Mouse (Mus musculus): ENCODE data around the gene Uba52. TPM values are rescaled to one million over a fixed set of nuclear protein-coding genes. Genes with fewer than 3 reads are reported as not detected.

Gene Uba52
- polyA plus RNA-seq, 1 experiment from 2014 or later: 879 TPM

DNA sequence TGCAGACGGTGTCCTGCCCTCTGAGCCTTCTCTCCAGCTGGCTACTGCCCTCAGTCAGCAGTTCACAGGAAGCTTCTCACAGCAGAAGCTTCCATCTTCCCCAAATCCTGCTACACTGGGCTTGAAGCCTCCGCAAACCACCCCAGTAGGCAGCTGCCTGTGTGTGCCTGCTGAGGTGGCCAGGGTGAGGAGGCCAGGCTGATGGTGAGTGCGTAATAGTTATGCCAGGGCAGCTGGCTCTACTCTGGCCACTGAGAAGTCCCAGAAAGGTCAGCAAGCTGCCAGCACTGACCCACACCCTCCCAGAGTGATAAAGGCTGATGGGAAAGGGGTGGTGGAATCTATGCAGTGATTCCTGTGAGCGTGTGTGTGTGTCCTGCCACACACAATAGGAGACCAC is 44.3 kb downstream of the Uba52 start:
- no peaks in the 10 kb centered on the region for H3K9me3 ChIP-seq
- 85% methylated on average over 4 of the region's 4 CpGs for WGBS
- no peaks in the 10 kb centered on the region for H3K27me3 ChIP-seq (ENCODE audit: poor library complexity, severe bottlenecking)
- no peak overlapping the region for H3K4me3 ChIP-seq
- 0 out of 2 replicates have a peak overlapping the region, but pooled peaks have one; percentile 31 for H3K27ac ChIP-seq
- peaks cover 47% of the 10 kb centered on the region for H3K4me1 ChIP-seq
- no peak for DNase-seq (ENCODE audit: extremely low spot score, low spot score)
- H3K36me3 ChIP-seq (replicated peaks): peaks cover 13% of the 10 kb centered on the region

DNA sequence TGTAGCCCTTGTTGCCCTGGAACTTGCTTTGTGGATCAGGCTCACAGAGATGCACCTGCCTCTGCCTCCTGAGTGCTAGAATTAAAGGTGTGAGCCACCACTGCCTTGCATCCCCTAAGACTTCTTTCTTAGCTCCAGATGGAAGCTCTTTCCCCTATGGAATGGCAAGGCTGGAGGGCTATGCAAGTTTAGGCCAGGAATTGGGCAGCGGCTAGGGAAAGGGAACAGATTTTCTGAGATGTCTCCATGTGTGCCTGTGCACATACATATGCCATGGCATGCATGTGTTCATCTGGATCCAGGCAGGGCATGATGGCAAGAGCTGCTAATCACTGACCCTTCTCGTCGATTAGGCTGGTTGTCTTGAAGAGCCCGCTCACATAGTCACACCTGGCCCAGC is 44.9 kb downstream of the Uba52 start:
- WGBS: 96% methylated on average over 4 of the region's 4 CpGs
- Histone ChIP-seq H3K9me3 (no peaks in the 10 kb centered on the region), H3K27ac (no peak overlapping the region), H3K36me3 (replicated peaks) (peaks cover 12% of the 10 kb centered on the region), H3K4me3 (no peak overlapping the region), H3K4me1 (peaks cover 51% of the 10 kb centered on the region), H3K27me3 (ENCODE audit: poor library complexity, severe bottlenecking) (no peaks in the 10 kb centered on the region)
- no peak for DNase-seq (ENCODE audit: extremely low spot score, low spot score)

DNA sequence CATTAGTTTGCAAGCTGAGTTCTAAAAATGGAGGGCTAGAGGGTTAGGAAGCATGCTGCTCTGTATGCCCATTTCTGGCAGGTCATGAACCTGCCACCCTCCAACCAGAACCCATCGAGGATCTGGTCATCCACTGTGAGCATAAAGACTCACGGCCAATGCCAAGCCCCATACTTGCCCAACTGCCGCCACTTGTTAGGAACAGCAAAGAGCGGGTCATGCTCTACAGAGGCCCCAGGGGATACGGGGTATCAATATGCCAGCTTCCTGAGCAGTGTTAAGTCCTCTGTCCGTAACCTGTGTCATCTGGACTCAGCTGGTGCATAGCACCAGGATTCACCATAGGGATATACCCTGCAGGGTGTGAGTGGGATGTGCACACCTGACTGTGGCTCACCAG is 46.4 kb downstream of the Uba52 start:
- H3K4me3 ChIP-seq: no peak overlapping the region
- no peak for DNase-seq (ENCODE audit: extremely low spot score, low spot score)
- peaks cover 22% of the 10 kb centered on the region for H3K36me3 ChIP-seq (replicated peaks)
- H3K27ac ChIP-seq: no peak overlapping the region
- H3K4me1 ChIP-seq: peaks cover 48% of the 10 kb centered on the region
- H3K9me3 ChIP-seq: no peaks in the 10 kb centered on the region; the same call in 1 of the 2 replicates
- 92% methylated on average over 6 of the region's 6 CpGs for WGBS
- H3K27me3 ChIP-seq (ENCODE audit: poor library complexity, severe bottlenecking): no peaks in the 10 kb centered on the region

DNA sequence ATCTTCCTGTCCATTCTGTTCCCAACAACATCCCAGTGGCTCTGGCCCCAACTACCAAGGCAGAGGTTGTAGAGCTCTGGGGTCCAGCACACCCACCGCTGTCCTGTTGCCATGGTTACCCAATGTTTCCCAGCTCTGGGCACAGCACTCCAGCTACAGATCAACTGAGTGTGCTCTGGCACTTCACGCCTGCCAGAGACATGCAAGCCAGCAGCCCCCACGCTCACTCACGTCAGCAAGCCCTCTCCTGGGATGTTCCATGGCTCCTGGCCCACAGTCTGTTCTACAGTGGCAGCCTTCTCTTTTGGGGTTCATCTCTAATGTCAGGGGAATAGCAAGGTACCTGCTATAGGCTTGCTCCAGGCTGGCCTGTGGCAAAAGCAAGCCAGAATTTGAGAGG is 47.3 kb downstream of the Uba52 start:
- H3K36me3 ChIP-seq (replicated peaks): peaks cover 23% of the 10 kb centered on the region
- no peaks in the 10 kb centered on the region; the same call in 1 of the 2 replicates for H3K9me3 ChIP-seq
- DNase-seq (ENCODE audit: extremely low spot score, low spot score): no peak
- no peak overlapping the region for H3K27ac ChIP-seq
- no peaks in the 10 kb centered on the region for H3K27me3 ChIP-seq (ENCODE audit: poor library complexity, severe bottlenecking)
- peaks cover 44% of the 10 kb centered on the region for H3K4me1 ChIP-seq
- 90% methylated on average over 4 of the region's 4 CpGs for WGBS
- H3K4me3 ChIP-seq: no peak overlapping the region

DNA sequence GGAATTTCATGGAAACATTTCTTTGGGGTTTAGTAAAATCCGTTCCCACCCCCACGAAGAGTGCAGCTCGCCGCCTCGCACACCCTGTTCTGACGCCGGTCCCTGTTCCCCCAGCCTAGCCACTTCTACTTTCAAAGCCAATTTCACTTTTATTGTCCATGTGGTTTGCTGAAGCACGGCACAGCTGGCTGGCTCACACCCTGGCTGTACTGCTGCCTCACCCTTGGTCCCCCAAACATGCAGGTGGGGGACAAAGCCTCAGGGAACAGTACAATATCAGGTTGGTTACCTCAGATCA is 48.1 kb downstream of the Uba52 start:
- DNase-seq (ENCODE audit: extremely low spot score, low spot score): no peak
- Histone ChIP-seq H3K9me3 (no peaks in the 10 kb centered on the region; the same call in 1 of the 2 replicates), H3K4me3 (no peak overlapping the region), H3K4me1 (peaks cover 35% of the 10 kb centered on the region), H3K27ac (no peak overlapping the region), H3K27me3 (ENCODE audit: poor library complexity, severe bottlenecking) (no peaks in the 10 kb centered on the region), H3K36me3 (replicated peaks) (peaks cover 23% of the 10 kb centered on the region)
- 95% methylated on average over 8 of the region's 8 CpGs for WGBS

DNA sequence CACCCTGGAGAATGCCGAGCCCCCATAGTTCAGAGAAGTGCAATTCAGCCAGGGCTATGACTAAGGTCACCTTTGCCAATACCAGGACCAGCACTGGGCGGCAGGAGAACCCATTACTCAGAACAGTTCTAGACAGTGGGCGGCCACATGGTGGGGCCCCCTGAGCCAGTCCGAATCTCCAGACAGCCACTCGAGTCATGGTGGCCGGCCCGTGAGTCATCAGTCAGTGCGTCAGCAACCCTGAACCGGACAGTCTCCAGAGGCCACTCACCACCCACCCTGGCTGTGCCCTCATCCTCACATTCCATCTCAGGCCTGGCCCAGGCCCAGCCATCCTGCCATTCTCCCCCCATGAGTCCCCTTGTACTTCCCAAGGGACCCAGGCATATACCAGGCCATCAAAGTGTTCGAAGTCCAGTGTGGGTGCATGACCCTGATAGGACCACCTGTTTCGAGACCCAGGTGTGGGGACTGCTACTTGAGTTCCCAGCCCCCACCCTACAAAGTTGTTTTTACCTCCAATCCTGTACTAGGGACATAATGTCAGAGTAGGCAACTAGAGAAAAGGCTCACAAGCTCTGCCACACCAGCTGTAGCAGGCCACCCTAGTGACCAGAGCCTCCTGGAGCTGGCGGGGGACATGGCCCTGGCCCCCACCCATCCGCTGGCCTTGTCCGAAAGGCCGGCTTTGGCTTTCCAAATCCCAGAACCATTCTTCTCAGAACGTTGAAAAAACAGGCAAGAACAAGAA is 48.7 kb downstream of the Uba52 start:
- 91% methylated on average over 16 of the region's 16 CpGs for WGBS
- no peak overlapping the region for H3K27ac ChIP-seq
- DNase-seq (ENCODE audit: extremely low spot score, low spot score): no peak

DNA sequence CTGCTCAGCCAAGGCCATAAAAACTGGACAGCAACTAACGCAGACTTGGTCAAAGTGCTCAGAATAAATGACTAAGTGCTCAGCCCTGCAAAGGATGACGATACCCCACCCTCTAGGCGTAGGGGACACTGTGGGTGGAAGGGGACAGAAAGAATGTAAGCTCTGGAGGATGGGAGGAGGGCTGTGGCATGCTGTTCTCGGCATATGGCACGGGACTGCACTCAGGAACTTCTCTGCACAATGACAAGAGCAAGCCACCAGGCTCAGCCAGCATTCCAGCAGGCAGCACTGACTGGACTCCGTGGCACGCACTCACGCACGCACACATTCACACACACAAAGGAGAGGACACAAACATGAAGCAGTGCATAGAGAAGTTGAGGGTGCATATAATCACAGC is 50.0 kb downstream of the Uba52 start:
- H3K9me3 ChIP-seq: no peaks in the 10 kb centered on the region; the same call in 1 of the 2 replicates
- WGBS: 91% methylated on average over 9 of the region's 9 CpGs
- H3K27me3 ChIP-seq (ENCODE audit: poor library complexity, severe bottlenecking): no peaks in the 10 kb centered on the region
- no peak for DNase-seq (ENCODE audit: extremely low spot score, low spot score)
- H3K4me3 ChIP-seq: no peak overlapping the region
- no peak overlapping the region for H3K27ac ChIP-seq
- peaks cover 13% of the 10 kb centered on the region; the same call in 1 of the 2 replicates for H3K36me3 ChIP-seq (replicated peaks)
- H3K4me1 ChIP-seq: peaks cover 20% of the 10 kb centered on the region; the same call in 1 of the 2 replicates

More for the DNA sequence above, 48.7 kb downstream of the Uba52 start:
- no peaks in the 10 kb centered on the region; the same call in 1 of the 2 replicates for H3K9me3 ChIP-seq
- no peak overlapping the region for H3K4me3 ChIP-seq
- H3K36me3 ChIP-seq (replicated peaks): peaks cover 23% of the 10 kb centered on the region
- peaks cover 30% of the 10 kb centered on the region for H3K4me1 ChIP-seq
- no peaks in the 10 kb centered on the region for H3K27me3 ChIP-seq (ENCODE audit: poor library complexity, severe bottlenecking)

DNA sequence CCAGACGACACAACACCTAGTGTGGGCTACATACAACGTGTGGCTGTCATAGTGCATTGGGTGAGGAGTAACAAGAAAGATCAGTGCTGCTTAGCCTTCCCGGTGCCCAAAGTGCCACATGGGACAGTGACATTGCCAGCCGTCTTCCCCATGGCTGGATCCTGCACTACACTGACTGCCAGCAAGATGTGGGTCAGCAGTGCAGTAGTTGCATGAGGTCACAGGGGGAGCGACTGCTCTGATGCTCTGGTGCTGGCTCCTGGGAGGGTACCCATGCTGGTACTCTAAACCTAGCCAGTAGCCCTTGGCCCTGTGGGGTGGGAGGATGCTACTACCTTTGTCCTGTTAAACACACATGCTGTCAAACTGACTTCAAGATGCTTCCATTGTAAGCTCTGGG is 50.4 kb downstream of the Uba52 start:
- 90% methylated on average over 5 of the region's 5 CpGs for WGBS
- DNase-seq (ENCODE audit: extremely low spot score, low spot score): no peak
- Histone ChIP-seq H3K4me1 (peaks cover 20% of the 10 kb centered on the region; the same call in 1 of the 2 replicates), H3K4me3 (no peak overlapping the region), H3K27ac (no peak overlapping the region), H3K27me3 (ENCODE audit: poor library complexity, severe bottlenecking) (no peaks in the 10 kb centered on the region), H3K36me3 (replicated peaks) (peaks cover 13% of the 10 kb centered on the region; the same call in 1 of the 2 replicates), H3K9me3 (no peaks in the 10 kb centered on the region; the same call in 1 of the 2 replicates)

DNA sequence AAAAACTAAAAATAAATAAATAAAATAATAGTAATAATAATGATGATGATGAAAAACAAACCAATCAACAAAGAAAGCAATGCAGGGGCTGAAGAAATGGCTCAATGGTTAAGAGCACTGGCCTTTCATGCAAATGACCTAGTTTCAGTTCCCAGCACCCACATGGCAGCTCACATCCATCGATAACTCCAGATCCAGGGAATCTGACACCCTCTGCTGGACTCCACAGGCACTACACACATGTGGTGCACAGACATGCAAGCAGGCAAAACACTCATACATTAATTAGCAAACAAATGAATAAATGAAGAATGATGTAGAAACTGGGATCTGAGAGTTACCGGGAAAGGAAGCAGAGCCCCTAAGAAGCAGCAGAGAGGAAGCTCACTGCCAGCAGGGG is 51.0 kb downstream of the Uba52 start:
- H3K27me3 ChIP-seq (ENCODE audit: poor library complexity, severe bottlenecking): no peaks in the 10 kb centered on the region
- peaks cover 13% of the 10 kb centered on the region; the same call in 1 of the 2 replicates for H3K36me3 ChIP-seq (replicated peaks)
- no peak overlapping the region for H3K27ac ChIP-seq
- no peak for DNase-seq (ENCODE audit: extremely low spot score, low spot score)
- 91% methylated on average over 2 of the region's 2 CpGs for WGBS
- H3K9me3 ChIP-seq: no peaks in the 10 kb centered on the region; the same call in 1 of the 2 replicates
- no peak overlapping the region for H3K4me3 ChIP-seq
- H3K4me1 ChIP-seq: peaks cover 20% of the 10 kb centered on the region; the same call in 1 of the 2 replicates

DNA sequence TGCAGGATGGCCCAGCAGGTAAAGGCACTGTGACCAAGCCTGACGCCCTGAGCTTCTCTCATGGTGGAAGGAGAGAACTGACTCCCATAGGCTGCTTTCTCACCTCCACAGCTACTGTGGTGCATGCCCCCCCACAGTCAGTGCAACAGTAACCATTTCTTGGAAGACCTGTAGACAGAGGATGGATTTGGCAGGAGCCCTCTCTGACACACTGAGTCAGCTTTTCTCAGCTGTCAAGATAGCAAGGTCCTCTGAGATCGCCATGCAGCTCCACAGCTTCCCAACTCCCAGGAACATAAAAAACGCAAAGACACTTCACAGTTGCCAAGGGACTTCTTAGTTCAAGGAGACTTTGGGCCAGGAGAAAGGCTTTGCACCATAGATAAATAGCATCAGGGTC is 52.1 kb downstream of the Uba52 start:
- Histone ChIP-seq H3K36me3 (replicated peaks) (peaks cover 13% of the 10 kb centered on the region; the same call in 1 of the 2 replicates), H3K27me3 (ENCODE audit: poor library complexity, severe bottlenecking) (peaks cover 4% of the 10 kb centered on the region), H3K9me3 (no peaks in the 10 kb centered on the region; the same call in 1 of the 2 replicates), H3K4me3 (no peak overlapping the region), H3K4me1 (peaks cover 16% of the 10 kb centered on the region; the same call in 1 of the 2 replicates), H3K27ac (no peak overlapping the region)
- DNase-seq (ENCODE audit: extremely low spot score, low spot score): no peak
- WGBS: 90% methylated on average over 3 of the region's 3 CpGs

Other genes with a start within 250 kb of the Uba52 start
- 115 and 120 TPM in 2 replicates for gene Homer3, start 228.0 kb downstream of the Uba52 start, polyA plus RNA-seq (2016; fragmentation: Nextera tagmentation; extraction: Ambion mirVana)
- gene Ddx49, start 208.3 kb downstream of the Uba52 start, polyA plus RNA-seq (2016; fragmentation: Nextera tagmentation; extraction: Ambion mirVana): 54.9 and 57.2 TPM in 2 replicates
- gene Cope, start 208.3 kb downstream of the Uba52 start, polyA plus RNA-seq (2016; fragmentation: Nextera tagmentation; extraction: Ambion mirVana): 286 and 300 TPM in 2 replicates
- gene Cers1, start 195.0 kb downstream of the Uba52 start, polyA plus RNA-seq (2016; fragmentation: Nextera tagmentation; extraction: Ambion mirVana): 4.1 and 4.5 TPM in 2 replicates
- 3.7 and 4.6 TPM in 2 replicates for gene Gdf1, start 181.0 kb downstream of the Uba52 start, polyA plus RNA-seq (2016; fragmentation: Nextera tagmentation; extraction: Ambion mirVana)
- gene Upf1, start 157.5 kb downstream of the Uba52 start, polyA plus RNA-seq (2016; fragmentation: Nextera tagmentation; extraction: Ambion mirVana): 14.5 and 16.3 TPM in 2 replicates
- 0.19 and 0.38 TPM in 2 replicates for gene Comp, start 137.2 kb downstream of the Uba52 start, polyA plus RNA-seq (2016; fragmentation: Nextera tagmentation; extraction: Ambion mirVana)
- gene Crtc1, start 71.2 kb downstream of the Uba52 start, polyA plus RNA-seq (2016; fragmentation: Nextera tagmentation; extraction: Ambion mirVana): 14.8 and 16.4 TPM in 2 replicates
- gene Klhl26, start 33.8 kb downstream of the Uba52 start, polyA plus RNA-seq (2016; fragmentation: Nextera tagmentation; extraction: Ambion mirVana): 19.9 and 20.2 TPM in 2 replicates
- gene Tmem59l, start 23.4 kb downstream of the Uba52 start, polyA plus RNA-seq (2016; fragmentation: Nextera tagmentation; extraction: Ambion mirVana): 16.7 and 19.5 TPM in 2 replicates
- gene Crlf1, start 17.6 kb downstream of the Uba52 start, polyA plus RNA-seq (2016; fragmentation: Nextera tagmentation; extraction: Ambion mirVana): 34.1 and 48.4 TPM in 2 replicates
- gene Rex1bd, start 4.0 kb downstream of the Uba52 start, polyA plus RNA-seq (2016; fragmentation: Nextera tagmentation; extraction: Ambion mirVana): 126 and 136 TPM in 2 replicates
- gene Fkbp8, start 16.9 kb upstream of the Uba52 start, polyA plus RNA-seq (2016; fragmentation: Nextera tagmentation; extraction: Ambion mirVana): 295 and 303 TPM in 2 replicates
- gene Kxd1, start 17.2 kb upstream of the Uba52 start, polyA plus RNA-seq (2016; fragmentation: Nextera tagmentation; extraction: Ambion mirVana): 52.6 and 57.2 TPM in 2 replicates
- 20.8 and 22.7 TPM in 2 replicates for gene Ell, start 28.7 kb upstream of the Uba52 start, polyA plus RNA-seq (2016; fragmentation: Nextera tagmentation; extraction: Ambion mirVana)
- 166 and 170 TPM in 2 replicates for gene Isyna1, start 83.6 kb upstream of the Uba52 start, polyA plus RNA-seq (2016; fragmentation: Nextera tagmentation; extraction: Ambion mirVana)
- 74.4 and 84.1 TPM in 2 replicates for gene Ssbp4, start 98.1 kb upstream of the Uba52 start, polyA plus RNA-seq (2016; fragmentation: Nextera tagmentation; extraction: Ambion mirVana)
- gene Lrrc25, start 105.4 kb upstream of the Uba52 start, polyA plus RNA-seq (2016; fragmentation: Nextera tagmentation; extraction: Ambion mirVana): 0.49 and 0.87 TPM in 2 replicates
- gene Gdf15, start 121.7 kb upstream of the Uba52 start, polyA plus RNA-seq (2016; fragmentation: Nextera tagmentation; extraction: Ambion mirVana): not detected in 2 replicates
- gene Pgpep1, start 149.6 kb upstream of the Uba52 start, polyA plus RNA-seq (2016; fragmentation: Nextera tagmentation; extraction: Ambion mirVana): 40.5 and 49.3 TPM in 2 replicates
- 336 and 339 TPM in 2 replicates for gene Lsm4, start 162.4 kb upstream of the Uba52 start, polyA plus RNA-seq (2016; fragmentation: Nextera tagmentation; extraction: Ambion mirVana)
- 49.6 and 50.9 TPM in 2 replicates for gene Jund, start 188.1 kb upstream of the Uba52 start, polyA plus RNA-seq (2016; fragmentation: Nextera tagmentation; extraction: Ambion mirVana)
- 0.02 TPM in 1 of 2 replicates, not detected in the other for gene Iqcn, start 192.7 kb upstream of the Uba52 start, polyA plus RNA-seq (2016; fragmentation: Nextera tagmentation; extraction: Ambion mirVana)
- gene Gm3336, start 207.7 kb upstream of the Uba52 start, polyA plus RNA-seq (2016; fragmentation: Nextera tagmentation; extraction: Ambion mirVana): not detected in 2 replicates
- gene Pde4c, start 212.9 kb upstream of the Uba52 start, polyA plus RNA-seq (2016; fragmentation: Nextera tagmentation; extraction: Ambion mirVana): 0.38 and 0.68 TPM in 2 replicates
- 10.5 and 12.2 TPM in 2 replicates for gene Rab3a, start 243.9 kb upstream of the Uba52 start, polyA plus RNA-seq (2016; fragmentation: Nextera tagmentation; extraction: Ambion mirVana)